ENCODE assay signal across 29 mouse cellular contexts in the genomic region with DNA sequence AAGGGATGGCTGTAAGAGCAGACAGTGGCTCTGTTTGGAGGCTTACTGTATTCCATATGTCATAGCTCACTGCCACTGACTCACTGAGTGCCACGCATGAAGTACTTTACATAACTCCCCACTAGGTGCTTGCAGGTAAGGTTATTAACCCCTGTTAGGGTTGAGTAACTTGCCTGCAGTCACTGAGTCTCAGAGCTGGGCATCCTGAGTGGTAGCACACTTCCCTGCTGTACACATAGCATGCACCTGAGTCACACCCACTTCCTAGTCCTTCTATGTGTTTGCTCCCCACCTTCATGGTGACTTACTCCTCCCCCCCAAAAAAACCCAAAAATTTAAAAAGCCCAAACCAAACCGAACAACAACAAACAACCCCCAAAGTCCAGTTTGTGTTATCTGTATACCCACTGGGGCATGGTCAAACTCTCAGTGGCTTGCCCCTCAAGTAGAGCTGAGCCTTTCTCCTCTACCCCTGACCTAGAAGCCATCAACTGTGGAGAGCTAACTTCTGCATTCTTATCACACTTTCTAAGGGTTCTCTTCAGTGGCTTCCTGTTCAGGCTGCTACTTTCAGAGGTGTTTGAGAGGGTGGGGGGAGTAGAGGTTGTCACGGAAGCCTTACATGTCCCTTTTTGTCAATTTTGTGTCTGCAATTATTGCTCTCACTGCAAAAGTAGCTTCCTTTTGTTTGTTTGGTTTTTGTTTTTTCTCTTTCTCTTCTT. TPM values are rescaled to one million over a fixed set of nuclear protein-coding genes. Genes with fewer than 3 reads are reported as not detected.
A peak's percentile ranks its signal among the peaks of the same experiment; 100 is the strongest.
DNase-seq lines count a peak whose midpoint lies in the region; ATAC-seq and TF ChIP-seq lines count a peak whose summit lies in the region.
"Had no signal": no experiment of that assay in that cellular context is flagged by ENCODE, and none has a peak within 500 bp of the region (broad histone marks: within the 10 kb centered on the region; RNA-seq: fewer than 3 reads in every experiment).

No protein-coding gene starts in this region.

- TF ChIP-seq EP300 in MEL (IDR thresholded peaks at IDR 0.05; ENCODE audit: low read depth in 1 of 2, low read length in 2 of 2): no peak

- no peaks in the 10 kb centered on the region for H3K4me1 ChIP-seq in lung, embryonic 16.5 days (replicated peaks; ENCODE audit: control insufficient read depth, insufficient read depth, low read length)
- H3K4me1 ChIP-seq in MEL (ENCODE audit: control insufficient read depth in 1 of 2, insufficient read depth in 2 of 2, low read length in 2 of 2): no peaks in the 10 kb centered on the region
- H3K4me1 ChIP-seq: embryonic facial prominence, embryonic 12.5 days; embryonic facial prominence, embryonic 15.5 days; forebrain, embryonic 15.5 days; heart, embryonic 15.5 days; hindbrain, embryonic 12.5 days; hindbrain, embryonic 15.5 days had no signal

- no peak for DNase-seq in lung, postnatal 14 days
- DNase-seq in MEL (ENCODE audit: low read depth, low spot score): peak; percentile 3
- no peak for DNase-seq in cerebellum, postnatal 14 days
- no peak for DNase-seq in adrenal gland, adult 18-20 months (ENCODE audit: low spot score in 2 of 2)
- no peak for DNase-seq in urinary bladder, postnatal 10 days (ENCODE audit: low spot score)
- DNase-seq: adrenal gland, adult 2 months; adrenal gland, postnatal 14 days; cerebellum, adult 11 months; cerebellum, adult 2 months; cerebellum, adult 9-11 months; cerebellum, postnatal 36 days; gastrocnemius, postnatal 36 days; heart, adult 18-20 months; heart, postnatal 10 days; heart, postnatal 4 days had no signal

- ATAC-seq in lung, embryonic 16.5 days (ENCODE audit: low read depth): peak; percentile 66; the same call in 1 of the 2 replicates
- ATAC-seq in granulocyte monocyte progenitor cell, adult 5-6 weeks (replicated peaks; ENCODE audit: poor library complexity, severe bottlenecking): peak; percentile 50
- peak; percentile 56; the same call in 1 of the 2 replicates for ATAC-seq in megakaryocyte-erythroid progenitor cell, adult 5-6 weeks (replicated peaks; ENCODE audit: low FRiP score, low TSS enrichment, poor library complexity, severe bottlenecking)
- ATAC-seq: forebrain, embryonic 15.5 days; Patski had no signal

- TF ChIP-seq POLR2A in MEL (IDR thresholded peaks at IDR 0.05; ENCODE audit: control insufficient read depth in 1 of 2, insufficient read depth in 1 of 2, low read depth in 1 of 2, low read length in 2 of 2, poor library complexity in 1 of 2): no peak

- no peaks in the 10 kb centered on the region for H3K36me3 ChIP-seq in lung, embryonic 16.5 days (ENCODE audit: control insufficient read depth, insufficient read depth, low read length)
- H3K36me3 ChIP-seq in MEL (ENCODE audit: control insufficient read depth in 1 of 2, insufficient read depth in 2 of 2, low read length in 2 of 2): no peaks in the 10 kb centered on the region
- H3K36me3 ChIP-seq: embryonic facial prominence, embryonic 12.5 days; embryonic facial prominence, embryonic 15.5 days; forebrain, embryonic 15.5 days; heart, embryonic 12.5 days; heart, embryonic 15.5 days; hindbrain, embryonic 12.5 days; hindbrain, embryonic 15.5 days had no signal

- no peaks in the 10 kb centered on the region for H3K79me2 ChIP-seq in MEL (ENCODE audit: control insufficient read depth, insufficient read depth, low read length, poor library complexity)

- no peaks in the 10 kb centered on the region for H3K27me3 ChIP-seq in lung, embryonic 16.5 days (ENCODE audit: control insufficient read depth, insufficient read depth, low read depth, low read length)
- H3K27me3 ChIP-seq in MEL (ENCODE audit: control insufficient read depth in 1 of 2, insufficient read depth in 2 of 2, low read length in 2 of 2): no peaks in the 10 kb centered on the region
- H3K27me3 ChIP-seq: embryonic facial prominence, embryonic 12.5 days; embryonic facial prominence, embryonic 15.5 days; forebrain, embryonic 15.5 days; heart, embryonic 12.5 days; heart, embryonic 15.5 days; hindbrain, embryonic 12.5 days; hindbrain, embryonic 15.5 days had no signal

- H3K27ac ChIP-seq in lung, embryonic 16.5 days (ENCODE audit: low read length): peak overlapping the region; percentile 17; the same call in 1 of the 2 replicates
- H3K27ac ChIP-seq in MEL (ENCODE audit: control insufficient read depth, low read depth, low read length): no peak overlapping the region
- H3K27ac ChIP-seq: embryonic facial prominence, embryonic 12.5 days; embryonic facial prominence, embryonic 15.5 days; forebrain, embryonic 15.5 days; heart, embryonic 15.5 days; hindbrain, embryonic 12.5 days; hindbrain, embryonic 15.5 days had no signal

- H3K9ac ChIP-seq in lung, embryonic 16.5 days (ENCODE audit: low read length): no peak overlapping the region
- no peak overlapping the region for H3K9ac ChIP-seq in MEL (ENCODE audit: control insufficient read depth, low read depth, low read length, poor library complexity, severe bottlenecking)
- H3K9ac ChIP-seq: embryonic facial prominence, embryonic 12.5 days; embryonic facial prominence, embryonic 15.5 days; forebrain, embryonic 15.5 days; heart, embryonic 12.5 days; heart, embryonic 15.5 days; hindbrain, embryonic 12.5 days; hindbrain, embryonic 15.5 days had no signal

- H3K9me3 ChIP-seq in lung, embryonic 16.5 days (ENCODE audit: control insufficient read depth, low read length): no peaks in the 10 kb centered on the region
- no peaks in the 10 kb centered on the region for H3K9me3 ChIP-seq in MEL (replicated peaks; ENCODE audit: insufficient read depth, low read length)
- H3K9me3 ChIP-seq: embryonic facial prominence, embryonic 12.5 days; embryonic facial prominence, embryonic 15.5 days; forebrain, embryonic 15.5 days; heart, embryonic 12.5 days; heart, embryonic 15.5 days; hindbrain, embryonic 12.5 days; hindbrain, embryonic 15.5 days had no signal

- WGBS in lung, embryonic 16.5 days: 45% methylated on average over 3 of the region's 3 CpGs

- TF ChIP-seq RAD21 in MEL (IDR thresholded peaks at IDR 0.05; ENCODE audit: low read depth, low read length): no peak

- H3K4me2 ChIP-seq in lung, embryonic 16.5 days (ENCODE audit: low read depth, low read length): no peak overlapping the region
- H3K4me2 ChIP-seq: embryonic facial prominence, embryonic 12.5 days; embryonic facial prominence, embryonic 15.5 days; forebrain, embryonic 15.5 days; heart, embryonic 12.5 days; heart, embryonic 15.5 days; hindbrain, embryonic 12.5 days; hindbrain, embryonic 15.5 days had no signal

- TF ChIP-seq CTCF in MEL (IDR thresholded peaks at IDR 0.05 in 2 of 3, conservative IDR thresholded peaks at IDR 0.05 in 1 of 3; ENCODE audit: control insufficient read depth in 1 of 3, insufficient read depth in 1 of 3, low read depth in 2 of 3, low read length in 3 of 3, poor library complexity in 1 of 3, severe bottlenecking in 1 of 3): no peak

- H3K4me3 ChIP-seq in lung, embryonic 16.5 days (ENCODE audit: low read length): no peak overlapping the region
- no peak overlapping the region for H3K4me3 ChIP-seq in MEL (ENCODE audit: control insufficient read depth in 1 of 2, insufficient read depth in 1 of 2, low read depth in 2 of 2, low read length in 2 of 2)
- H3K4me3 ChIP-seq: embryonic facial prominence, embryonic 12.5 days; embryonic facial prominence, embryonic 15.5 days; forebrain, embryonic 15.5 days; heart, embryonic 12.5 days; heart, embryonic 15.5 days; hindbrain, embryonic 12.5 days; hindbrain, embryonic 15.5 days had no signal

TF ChIP-seq in MEL, 35 proteins besides CTCF, POLR2A, EP300 and RAD21:
- TF ChIP-seq MYB (IDR thresholded peaks at IDR 0.05; ENCODE audit: low read depth, low read length) (no peak), ZKSCAN1 (IDR thresholded peaks at IDR 0.05; ENCODE audit: low read depth, low read length) (no peak), ZMIZ1 (IDR thresholded peaks at IDR 0.05; ENCODE audit: low read depth, low read length) (no peak), ZC3H11A (IDR thresholded peaks at IDR 0.05; ENCODE audit: low read depth, low read length) (no peak), MAX (IDR thresholded peaks at IDR 0.05; ENCODE audit: low read length) (no peak), TBP (IDR thresholded peaks at IDR 0.05; ENCODE audit: low read depth, low read length) (no peak), MEF2A (IDR thresholded peaks at IDR 0.05; ENCODE audit: extremely low read depth, insufficient replicate concordance, low read depth, low read length, poor library complexity, severe bottlenecking) (no peak)

RNA-seq across cellular contexts. Expression of gene Lrrc52, which starts 20.5 kb away (rescaled TPM):
- polyA plus RNA-seq in lung, embryonic 16.5 days (2015; fragmentation: Nextera tagmentation; extraction: Ambion mirVana): 0.53 and 0.62 TPM in 2 replicates
- not detected in 2 replicates for total RNA-seq in MEL (2012; rRNA removed)
- not detected for polyA plus RNA-seq in MEL (2012; ENCODE audit: insufficient read depth in 1 of 2, insufficient read length in 2 of 2, low read depth in 1 of 2, low replicate concordance in 2 of 2, missing spikeins in 1 of 2)
- total RNA-seq in granulocyte monocyte progenitor cell, adult 5-6 weeks (2014; fragmentation: Nextera tagmentation): not detected in 2 replicates
- total RNA-seq in granulocyte monocyte progenitor cell, adult 5-6 weeks (2017): not detected in 2 replicates
- total RNA-seq in megakaryocyte-erythroid progenitor cell, adult 5-6 weeks (2014; fragmentation: Nextera tagmentation): not detected in 2 replicates
- 0.50 and 1.2 TPM in 2 replicates for total RNA-seq in megakaryocyte-erythroid progenitor cell, adult 5-6 weeks (2017)
- total RNA-seq in adrenal gland, adult 18-20 months (2021): 1 to 10 TPM in 1 of 2 experiments, not detected in 1; 1.2 TPM
- total RNA-seq: ES-E14 had no signal
- polyA plus RNA-seq: adrenal gland, adult 2 months; embryonic facial prominence, embryonic 12.5 days; embryonic facial prominence, embryonic 15.5 days; forebrain, embryonic 11.5 days; forebrain, embryonic 15.5 days; heart, embryonic 12.5 days; hindbrain, embryonic 12.5 days; hindbrain, embryonic 15.5 days; intestine, embryonic 14.5 days; Patski had no signal
